Mouse (Mus musculus) thymus, postnatal 36 days (tissue): ENCODE data around the gene Arid3a.
A peak's percentile ranks its signal among the peaks of the same experiment; 100 is the strongest.

Experiments used
- DNase-seq, 2 experiments: peaks; one replicate each; pipeline ENCODE4 v3.0.0; 2022; ENCODE audit warnings: mixed read lengths in 2 of 2

Arid3a gene

DNA sequence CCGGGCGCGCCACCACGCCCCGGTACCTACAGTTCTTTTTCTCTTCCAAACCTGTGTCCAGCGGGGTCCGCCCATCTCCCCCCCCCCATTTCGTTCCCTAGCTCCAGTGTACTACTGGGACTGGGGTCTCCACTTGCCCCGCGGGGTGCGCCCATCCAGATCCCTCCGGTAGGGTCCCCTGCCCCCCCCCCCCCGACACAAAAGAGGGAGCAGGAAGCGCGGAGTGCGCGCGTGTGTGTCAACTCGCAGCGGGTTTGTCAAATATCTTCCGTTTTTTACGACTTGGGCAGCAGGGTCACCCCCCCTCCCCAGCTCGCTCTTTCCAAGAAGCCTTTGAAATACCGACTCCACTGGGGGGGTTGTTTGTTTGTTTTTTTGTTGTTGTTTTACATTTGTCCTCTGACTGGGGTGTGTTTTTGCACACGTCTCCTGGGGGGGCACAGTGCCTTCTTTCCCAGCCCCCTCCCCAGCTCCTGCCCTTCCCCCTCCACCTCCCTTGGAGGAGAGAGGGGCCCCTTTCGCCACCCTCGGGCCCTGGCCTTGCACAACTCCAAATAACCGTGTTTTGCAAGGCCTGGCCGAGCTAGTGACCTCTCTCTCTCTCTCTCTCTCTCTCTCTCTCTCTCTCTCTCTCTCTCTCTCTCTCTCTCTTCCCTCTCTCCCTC is 1.3 kb downstream of the Arid3a start:
- peak; percentile 43 to 50 for DNase-seq

DNA sequence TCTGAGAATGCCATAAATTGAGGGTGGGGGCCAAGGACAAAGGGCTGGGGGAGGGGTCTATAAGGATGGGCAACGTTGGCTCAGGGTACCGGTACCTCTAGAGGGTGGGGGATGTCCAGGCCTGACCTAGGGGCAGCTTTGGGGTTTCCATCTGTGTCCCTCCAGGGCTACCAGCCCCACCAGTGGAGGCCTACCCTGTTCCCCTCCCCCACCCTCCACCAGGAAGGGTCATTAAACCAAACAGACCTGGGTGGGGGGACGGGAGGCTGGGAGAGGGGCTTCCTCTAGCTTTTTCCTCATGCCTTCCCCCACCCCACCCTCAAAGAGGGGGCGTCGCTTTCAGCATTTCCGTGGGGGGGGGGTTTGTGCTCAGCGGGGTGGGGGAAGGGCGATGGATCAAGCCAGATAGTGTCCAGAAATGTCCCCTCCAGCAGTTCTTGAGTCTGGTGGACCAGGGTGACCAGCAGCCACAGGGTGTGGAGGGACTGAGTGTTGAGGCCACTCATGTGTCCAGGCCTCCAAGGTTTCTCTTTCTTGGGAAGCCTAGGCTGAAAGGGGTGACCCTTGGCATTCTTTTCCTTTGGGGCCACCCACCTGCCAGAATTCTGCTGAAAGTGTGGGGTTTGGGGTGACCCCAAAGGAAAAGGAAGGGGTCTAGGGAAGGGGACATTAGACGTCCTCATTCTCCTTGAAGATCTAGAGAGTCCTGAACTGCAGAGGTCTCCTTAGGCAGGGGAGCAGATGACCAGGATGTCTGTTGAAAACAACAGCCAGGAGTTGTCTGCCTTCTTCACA is 2.3 kb downstream of the Arid3a start:
- no peak for DNase-seq

DNA sequence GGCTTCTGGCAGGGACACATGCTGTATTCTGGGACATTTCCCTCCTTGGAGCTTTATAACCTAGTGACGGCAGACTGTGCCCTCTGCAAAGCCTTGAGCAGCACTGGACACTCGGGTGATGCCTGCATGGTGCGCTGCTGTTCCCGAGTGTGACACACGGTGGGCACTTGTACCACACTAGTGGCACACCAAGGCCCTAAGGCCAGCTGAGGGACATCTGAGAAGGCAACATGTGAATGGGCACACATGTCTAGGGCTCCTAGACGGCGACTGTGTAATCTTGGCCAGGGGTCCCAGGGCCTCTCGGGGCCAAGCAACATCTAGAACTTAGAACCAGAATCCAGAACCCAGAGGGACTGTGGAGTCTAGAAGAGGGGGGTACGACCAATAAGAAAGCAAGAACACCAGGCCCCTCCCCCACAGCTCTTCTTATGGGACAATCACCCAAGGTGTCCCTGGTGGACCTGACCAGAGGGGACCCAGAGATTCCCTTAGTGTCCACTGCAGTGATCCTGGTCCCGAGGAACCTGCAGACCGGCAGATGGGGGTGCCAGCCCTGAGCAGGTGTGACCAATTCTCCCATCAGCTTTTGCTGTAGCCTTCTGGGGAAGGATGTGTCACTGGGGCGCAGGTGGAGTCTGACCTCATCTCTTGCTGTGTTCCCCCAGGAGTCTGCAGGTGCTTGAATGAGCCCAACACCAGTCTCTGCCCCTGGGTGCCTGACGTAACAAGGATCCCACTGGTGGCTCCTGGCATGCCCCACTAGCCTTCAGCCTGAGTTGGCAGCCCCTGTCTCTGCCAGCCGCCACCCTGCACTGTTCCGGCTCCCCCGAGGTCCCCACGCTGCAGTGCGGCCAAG is 3.4 kb downstream of the Arid3a start:
- no peak for DNase-seq

DNA sequence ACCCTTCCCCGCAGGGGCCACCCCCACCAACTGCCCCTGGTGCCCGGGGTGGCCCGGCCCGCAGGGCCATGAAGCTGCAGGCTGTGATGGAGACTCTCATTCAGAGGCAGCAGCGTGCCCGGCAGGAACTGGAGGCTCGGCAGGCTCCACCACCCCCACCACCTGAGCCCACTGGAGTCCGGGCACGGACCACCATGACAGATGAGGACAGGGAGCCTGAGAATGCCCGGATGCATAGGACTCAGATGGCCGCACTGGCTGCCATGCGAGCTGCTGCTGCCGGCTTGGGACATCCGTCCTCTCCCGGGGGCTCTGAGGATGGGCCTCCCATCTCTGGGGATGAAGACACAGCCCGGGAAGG is 4.0 kb downstream of the Arid3a start:
- no peak for DNase-seq

DNA sequence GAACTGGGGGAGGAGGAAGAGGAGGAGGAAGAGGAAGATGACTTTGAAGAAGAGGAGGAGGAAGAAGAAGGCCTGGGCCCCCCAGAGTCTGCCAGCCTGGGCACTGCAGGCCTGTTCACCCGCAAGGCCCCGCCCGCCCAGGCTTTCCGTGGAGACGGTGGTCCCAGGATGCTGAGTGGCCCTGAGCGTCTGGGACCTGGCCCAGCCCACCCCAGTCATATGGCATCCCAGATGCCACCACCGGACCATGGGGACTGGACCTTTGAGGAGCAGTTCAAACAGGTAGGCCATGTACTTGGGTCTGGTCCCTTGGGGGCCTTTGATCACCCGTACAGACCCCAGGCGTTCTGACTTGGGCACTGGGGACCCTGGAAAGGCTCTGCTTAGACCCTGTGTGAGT is 5.0 kb downstream of the Arid3a start:
- no peak for DNase-seq

DNA sequence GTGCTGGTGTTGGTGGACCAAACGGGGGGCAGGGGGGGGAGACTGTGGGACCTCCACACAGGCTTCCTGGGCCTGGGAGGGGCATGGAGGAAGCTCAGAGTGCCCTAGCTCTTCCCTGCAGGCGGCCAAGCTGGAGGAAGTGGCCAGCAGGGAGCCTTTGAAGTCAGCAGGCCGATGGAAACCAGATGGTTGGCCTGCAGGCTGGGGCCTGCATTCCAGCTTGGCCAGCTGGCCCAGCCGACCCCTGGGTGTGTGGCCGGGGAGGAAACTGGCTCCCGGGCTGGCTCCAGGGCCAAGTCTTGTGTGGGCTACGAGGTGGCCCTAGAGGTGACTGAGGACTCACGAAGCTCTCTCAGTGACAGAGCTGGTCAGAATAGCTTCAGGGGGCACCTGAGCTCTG is 5.9 kb downstream of the Arid3a start:
- DNase-seq = no peak

DNA sequence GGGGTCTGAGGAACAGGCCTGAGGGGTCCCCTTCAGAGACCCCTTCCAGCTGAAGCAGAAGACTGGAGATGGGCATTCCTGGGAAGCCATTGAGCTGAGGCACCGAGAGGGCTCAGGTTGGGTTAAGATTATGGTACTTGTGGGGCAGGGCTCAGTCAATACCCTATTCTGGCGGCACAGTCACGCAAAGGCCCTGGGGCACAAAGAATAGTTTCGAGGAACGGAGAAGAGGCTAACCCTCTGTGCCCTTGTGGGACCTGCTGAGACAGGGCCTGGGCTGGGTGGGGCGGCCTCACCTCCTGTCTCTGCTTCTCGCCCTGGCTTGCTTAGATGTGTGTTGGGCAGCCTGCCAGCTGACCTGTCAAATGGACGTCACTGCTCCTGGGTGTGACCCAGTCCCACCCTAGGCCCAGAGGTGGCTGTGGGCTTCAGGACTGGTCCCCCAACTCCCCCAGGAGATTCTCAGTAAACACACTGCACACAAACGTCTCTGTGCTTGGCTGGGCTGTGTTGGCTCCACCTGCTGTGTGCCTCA is 6.4 kb downstream of the Arid3a start:
- no peak for DNase-seq

DNA sequence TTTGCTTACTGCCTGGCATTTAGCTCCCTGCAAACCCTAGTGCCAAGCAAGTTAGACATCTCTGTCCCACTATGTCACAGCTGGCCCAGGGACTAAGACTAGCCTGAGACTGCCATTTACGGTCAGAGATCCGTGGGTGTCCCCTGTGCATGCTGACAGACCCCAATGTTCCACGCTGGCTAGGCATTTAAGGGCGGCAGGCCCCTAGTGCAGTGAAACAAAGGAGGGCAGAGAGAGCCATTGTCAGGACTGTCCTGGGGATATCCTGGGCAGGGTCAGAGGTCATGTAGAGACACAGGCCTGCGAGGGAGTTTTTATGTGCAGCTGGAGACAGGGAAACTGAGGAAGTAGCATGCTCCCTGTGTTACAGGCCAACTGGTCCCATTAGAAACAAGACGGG is 7.0 kb downstream of the Arid3a start:
- no peak for DNase-seq

DNA sequence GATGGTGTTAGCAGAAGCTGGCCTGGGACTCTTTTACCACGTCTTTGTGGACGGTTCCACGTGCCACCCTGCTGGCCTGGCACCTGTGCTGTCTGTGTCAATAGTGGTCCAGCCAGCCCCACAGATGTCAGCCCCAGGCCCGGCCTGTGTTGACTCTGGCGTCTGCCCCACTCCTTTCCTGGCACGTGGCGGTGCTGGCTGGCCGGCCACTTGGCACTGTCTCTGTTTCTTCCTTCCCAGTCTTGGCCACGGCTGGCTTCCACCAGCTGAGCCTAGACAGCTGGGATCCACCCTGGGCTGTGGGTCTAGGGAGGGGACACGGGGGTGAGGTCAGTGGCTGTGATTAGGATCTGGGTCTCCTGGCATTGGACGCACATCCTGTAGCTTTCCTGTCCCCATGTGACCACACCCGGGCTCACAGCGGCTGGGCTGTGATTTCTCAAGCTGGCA is 7.5 kb downstream of the Arid3a start:
- no peak for DNase-seq

DNA sequence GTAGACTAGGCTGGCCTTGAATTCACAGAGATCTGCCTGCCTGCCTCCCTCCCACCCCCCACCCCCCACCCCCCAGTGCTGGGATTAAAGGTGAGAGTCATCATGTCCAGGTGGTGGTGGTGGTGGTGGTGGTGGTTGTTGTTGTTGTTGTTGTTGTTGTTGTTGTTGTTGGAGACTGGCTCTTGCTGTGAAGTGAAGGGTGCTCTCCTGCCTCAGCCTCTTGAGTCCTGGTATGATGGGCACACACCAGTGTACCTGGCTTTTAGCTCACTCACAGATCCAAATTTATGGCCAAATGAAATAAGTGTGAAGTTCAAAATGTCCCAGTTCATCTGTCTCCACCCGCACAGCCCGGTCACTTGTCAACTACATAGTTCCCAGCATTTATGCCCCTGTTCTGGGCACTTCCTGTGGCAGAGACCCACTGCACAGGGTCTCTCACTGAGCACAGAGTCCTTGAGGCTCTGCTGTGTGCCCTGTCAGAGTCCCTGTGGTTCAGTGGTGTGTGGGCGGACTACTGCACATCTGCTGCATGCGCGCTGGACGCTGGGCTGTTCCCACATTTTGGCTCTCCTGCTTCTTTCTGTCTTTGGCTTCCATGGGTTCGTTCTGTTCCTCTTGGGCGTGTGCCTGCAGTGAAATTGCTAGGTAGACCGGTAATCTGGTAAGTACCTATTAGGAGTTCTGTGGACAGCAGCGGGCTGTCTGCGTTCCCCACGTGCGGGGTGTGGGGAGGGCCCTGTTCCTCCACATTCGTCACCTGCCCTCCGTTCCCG is 8.1 kb downstream of the Arid3a start:
- DNase-seq = no peak

DNA sequence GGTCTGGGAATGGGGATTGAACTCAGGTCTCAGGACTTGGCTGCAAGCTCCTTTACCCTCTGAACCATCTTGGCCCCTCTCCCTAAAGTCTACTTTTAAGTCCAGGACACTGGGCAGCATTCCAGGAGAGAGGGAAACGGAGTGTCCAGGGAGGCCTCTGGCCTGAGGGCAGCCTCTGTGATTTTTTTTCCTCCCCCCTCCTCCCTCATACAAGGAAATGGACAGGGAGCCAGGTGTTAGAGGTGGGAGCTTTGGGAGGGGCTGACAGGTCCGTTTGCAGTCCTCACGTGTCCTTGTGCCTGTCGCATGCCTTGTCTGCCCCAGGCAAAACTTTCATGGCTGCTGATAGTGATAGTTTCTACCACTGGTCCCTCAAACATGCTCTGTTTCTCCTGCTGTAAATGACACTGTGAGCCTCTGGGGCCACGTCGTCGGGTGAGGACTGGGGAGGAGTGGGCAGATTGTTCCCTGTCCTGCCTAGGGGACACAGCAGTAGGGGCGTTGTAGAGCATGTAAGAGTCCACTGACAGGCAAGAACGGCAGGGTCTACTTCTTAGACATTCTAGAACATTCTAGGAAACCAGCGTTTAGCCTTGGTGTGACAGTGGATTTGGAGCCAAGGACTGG is 9.6 kb downstream of the Arid3a start:
- no peak for DNase-seq

DNA sequence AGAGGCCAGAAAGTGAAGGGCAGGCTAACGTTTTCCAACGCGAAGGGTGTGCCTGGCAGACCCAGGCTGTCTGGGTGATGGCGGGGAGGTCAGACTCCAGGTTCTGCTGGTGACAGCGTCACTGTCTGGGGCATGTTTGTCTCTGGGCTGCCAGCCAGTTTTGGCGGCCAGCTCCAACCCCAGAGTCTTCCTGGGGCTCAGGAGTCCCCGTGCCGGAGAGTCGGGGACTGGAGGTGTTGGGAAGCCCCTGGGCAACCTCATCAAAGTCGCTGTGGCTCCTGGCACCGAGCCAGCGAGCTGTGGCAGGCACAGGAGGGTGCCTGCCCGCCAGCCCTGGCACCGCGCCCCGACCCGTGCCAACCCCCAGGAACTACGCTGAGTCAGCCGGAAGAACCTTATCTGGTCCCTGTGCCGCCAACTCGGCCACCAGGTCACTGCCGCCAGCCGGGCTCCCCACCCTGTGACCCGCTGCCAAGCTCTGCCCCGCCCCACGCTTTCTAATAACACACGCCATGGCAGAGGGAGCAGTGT is 10.1 kb downstream of the Arid3a start:
- DNase-seq = peak; percentile 62 to 71

DNA sequence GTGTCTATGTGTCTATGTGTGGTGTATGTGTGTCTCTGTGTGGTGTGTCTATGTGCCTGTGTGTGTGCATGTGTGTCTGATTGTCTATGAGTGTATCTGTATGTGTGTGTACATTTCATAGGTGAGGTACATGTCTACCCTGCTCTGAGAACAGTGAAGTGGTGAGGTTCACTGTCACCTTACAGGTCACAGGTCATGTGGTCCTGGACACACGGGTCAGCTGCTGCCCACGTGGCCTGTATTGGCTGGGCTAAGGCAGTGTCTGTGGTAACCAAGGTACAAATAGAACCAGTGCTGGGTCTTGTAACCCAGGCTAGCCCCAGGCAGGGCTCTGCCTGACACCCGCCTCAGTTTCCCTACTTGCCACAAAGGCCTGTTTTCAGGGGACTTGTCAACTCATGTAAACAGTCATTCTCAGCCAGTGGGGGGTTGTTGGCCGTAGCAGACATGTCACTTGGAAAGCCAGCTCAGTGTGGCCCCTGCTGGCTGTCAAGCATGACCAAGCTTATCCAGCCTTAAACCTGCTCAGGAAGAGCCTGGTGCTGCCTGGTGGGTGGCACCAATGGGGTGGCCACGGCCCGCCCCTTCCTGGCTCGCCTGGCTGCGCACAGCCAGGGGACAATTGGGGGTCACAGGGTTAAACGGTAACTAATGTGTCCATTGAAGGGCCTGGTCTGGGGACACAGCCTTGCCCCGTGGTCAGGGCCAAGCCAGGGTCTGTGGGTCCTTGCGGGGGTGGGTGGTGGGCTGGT is 11.1 kb downstream of the Arid3a start:
- no peak for DNase-seq

DNA sequence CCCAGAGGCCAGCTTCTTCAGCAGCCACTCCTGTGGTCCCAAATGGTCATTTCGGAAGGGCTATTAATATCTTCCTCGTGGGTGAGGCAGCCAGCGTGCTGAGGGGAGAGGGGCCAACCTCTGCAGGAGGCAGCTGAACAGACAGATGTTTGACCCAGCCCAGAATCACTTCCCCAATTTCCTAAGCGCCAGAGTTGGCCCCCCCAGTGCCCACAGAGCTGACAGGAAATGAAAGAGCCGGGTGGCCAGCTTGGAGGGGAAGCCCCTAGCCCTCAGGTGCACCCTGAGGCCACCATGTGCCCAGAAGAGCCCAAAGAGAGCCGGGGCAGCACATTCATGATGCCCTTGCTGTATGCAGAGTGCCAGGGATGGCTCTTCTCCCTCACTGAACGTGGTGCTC is 13.9 kb downstream of the Arid3a start:
- no peak for DNase-seq

DNA sequence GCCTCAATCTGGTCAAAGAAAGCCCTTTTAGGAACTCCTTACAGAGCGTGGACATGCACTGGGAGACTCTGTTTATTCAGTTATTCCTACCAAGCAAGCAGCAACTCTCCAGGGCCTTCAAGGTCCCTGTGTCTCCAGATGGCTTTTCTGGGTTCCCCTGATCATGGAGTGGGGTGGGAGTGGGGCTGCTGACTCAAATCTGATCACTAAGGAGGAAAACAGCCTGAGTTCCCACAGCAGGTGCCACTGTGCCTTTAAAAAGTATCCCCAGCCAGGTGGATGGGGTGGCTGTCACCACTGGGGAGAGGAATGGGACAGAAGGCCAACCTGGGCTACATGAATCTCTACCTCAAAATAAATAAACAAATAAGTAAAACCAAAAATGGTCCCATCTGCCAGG is 16.1 kb downstream of the Arid3a start:
- DNase-seq = no peak

DNA sequence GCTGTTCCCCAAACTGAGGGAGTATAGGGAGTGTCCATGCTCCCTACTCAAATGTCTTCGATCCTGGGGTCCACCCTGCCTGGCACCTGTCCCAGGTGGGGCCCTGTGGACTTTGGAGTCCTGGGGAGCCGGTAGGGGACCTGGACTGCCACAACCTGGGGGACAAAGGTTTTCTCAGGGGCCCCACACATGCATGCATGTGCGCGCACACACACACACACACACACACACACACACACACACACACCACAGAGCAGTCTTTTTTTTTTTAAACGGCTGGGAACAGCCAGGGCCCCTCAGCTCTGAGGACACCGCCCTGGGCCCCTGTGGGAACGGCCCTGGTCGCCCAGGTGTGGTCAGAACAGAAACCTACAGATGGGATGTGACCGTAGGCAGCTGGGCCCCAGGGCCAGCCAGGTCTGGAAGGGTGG is 16.6 kb downstream of the Arid3a start:
- DNase-seq = no peak

DNA sequence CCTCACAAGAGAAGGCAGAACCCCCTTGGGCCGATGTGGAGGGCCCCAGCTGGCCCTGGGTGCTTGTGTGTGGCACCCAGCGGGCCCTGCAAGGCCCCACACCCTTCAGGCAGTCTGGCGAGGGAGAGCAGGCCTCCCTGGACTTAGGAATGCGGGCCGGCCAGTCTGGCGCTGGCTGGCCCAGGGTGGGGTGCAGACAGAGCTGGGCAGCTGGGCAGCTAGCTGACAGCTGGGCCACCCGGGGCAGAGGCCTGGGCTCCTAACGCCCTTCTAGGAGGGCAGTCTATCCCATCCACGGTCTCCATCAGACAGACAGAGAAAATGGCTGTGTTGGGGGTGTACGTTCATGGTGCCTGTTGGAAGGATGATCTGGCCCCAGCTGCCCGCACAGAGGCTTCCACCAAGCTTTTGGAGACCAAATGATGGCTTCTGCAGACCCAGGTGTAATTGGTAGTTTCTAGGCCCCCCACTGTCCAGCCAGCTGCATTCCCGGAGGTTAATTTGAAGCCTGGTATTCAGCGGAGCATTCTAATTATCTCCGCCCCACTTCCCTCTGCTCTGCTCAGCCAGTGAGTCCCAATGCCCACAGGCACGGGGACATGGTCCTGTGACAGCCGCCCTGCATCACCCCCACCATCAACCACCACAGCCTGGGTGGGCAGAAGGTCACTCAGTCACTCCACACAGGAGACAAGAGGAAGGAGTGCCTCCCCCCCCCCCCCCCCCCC is 18.8 kb downstream of the Arid3a start:
- DNase-seq = no peak

DNA sequence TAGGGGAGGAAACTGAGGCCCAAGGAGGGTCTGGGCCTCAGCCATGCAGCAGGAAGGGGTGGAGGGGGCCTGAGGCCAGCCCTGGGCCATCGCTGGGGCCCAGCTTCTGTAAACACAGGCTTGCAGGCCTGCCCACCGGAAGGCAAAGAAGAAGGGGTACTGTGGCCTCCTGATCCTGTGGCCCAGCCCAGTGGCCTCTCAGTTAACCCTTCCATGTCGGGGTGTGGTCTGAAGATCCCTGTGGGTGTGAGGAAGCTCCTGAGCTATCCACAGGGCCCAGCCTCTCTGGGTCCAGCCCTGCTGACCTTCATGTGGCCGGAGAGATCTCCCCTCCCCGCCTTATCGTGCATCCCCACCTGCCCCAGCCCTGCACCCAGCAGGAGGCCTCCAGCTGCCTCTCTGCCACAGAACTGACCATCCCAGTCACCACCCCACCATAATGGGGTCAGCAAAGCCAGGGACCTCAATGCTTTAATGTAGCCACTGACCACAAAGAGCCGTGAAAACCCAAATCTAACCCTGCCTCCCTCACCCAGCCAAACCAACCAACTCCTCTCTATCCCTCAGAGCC is 20.0 kb downstream of the Arid3a start:
- no peak for DNase-seq

DNA sequence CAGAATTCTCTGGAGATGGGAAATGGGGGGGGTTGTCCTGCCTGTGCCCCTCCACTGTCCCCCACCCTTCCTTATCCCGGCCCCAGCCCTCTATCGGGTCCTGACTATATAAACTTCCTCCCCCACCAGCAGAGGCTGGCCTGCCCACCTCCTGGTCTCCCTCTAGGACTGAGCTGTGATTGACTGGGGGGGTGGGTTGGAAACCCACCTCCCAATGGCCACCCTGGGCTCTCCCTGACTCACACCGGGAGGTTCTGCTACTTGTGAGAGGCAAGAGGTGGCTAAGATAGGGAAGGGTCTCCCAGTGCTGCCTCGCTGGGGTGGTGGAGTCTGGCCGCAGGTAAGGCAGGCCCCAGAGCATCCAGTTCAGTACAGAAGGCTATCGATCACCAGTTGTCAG is 20.7 kb downstream of the Arid3a start:
- DNase-seq = no peak

DNA sequence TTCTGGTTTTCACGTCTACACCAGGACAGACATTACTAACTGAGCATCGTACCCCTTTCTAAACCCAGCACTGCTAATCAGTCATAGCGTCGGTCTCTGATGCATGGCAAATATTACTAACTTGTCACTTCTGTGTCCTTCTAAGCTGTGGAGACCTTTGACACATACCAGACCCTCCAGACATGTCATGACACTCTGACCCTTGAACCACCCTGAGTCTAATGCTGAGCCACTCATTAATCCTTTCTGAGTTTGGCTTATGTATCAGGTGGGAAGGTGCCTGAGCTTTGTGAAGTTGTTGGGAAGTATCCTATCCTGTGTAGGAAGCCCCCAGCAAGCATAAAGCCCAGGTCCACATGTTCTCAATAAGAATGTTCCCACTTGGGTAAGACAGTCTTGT is 23.0 kb downstream of the Arid3a start:
- no peak for DNase-seq
